Mouse (Mus musculus) MEL (cell line): ENCODE measurements around the gene 1700016K19Rik. TPM values are rescaled to one million over a fixed set of nuclear protein-coding genes. Genes with fewer than 3 reads are reported as not detected.

Experiments
- DNase-seq: peaks from one replicate; pipeline ENCODE4 v3.0.0; 2011; ENCODE audit warnings: low read depth, low spot score
- H3K27ac ChIP-seq: 2 replicates; pipeline ENCODE4 v1.5.1; 2012; ENCODE audit warnings: low read depth, mild to moderate bottlenecking, control low read depth, low read length, moderate library complexity; ENCODE audit not compliant: control insufficient read depth
- H3K27me3 ChIP-seq, 2 experiments: fragments of 150-350 bp in 1 of 2; sonication (generic) in 1 of 2; 2 replicates each; pipeline ENCODE4 v1.6.1; 2012; ENCODE audit warnings: low read length in 2 of 2, mild to moderate bottlenecking in 2 of 2, improper control_type of control experiment in 1 of 2, moderate library complexity in 1 of 2; ENCODE audit not compliant: insufficient read depth in 2 of 2, control insufficient read depth in 1 of 2
- H3K36me3 ChIP-seq, 2 experiments: 2 replicates each; pipeline ENCODE4 v1.6.1; 2012 to 2014; ENCODE audit warnings: low read length in 2 of 2, improper control_type of control experiment in 1 of 2, inconsistent platforms in 1 of 2, mild to moderate bottlenecking in 1 of 2; ENCODE audit not compliant: insufficient read depth in 2 of 2, control insufficient read depth in 1 of 2
- H3K4me1 ChIP-seq, 2 experiments: fragments of 150-350 bp in 1 of 2; sonication (generic) in 1 of 2; 2 replicates each; pipeline ENCODE4 v1.6.1; 2012; ENCODE audit warnings: low read length in 2 of 2, improper control_type of control experiment in 1 of 2, mild to moderate bottlenecking in 1 of 2; ENCODE audit not compliant: insufficient read depth in 2 of 2, control insufficient read depth in 1 of 2
- H3K4me3 ChIP-seq, 2 experiments: fragments of 150-350 bp in 1 of 2; sonication (generic) in 1 of 2; 2 replicates each; pipeline ENCODE4 v1.5.1; 2012; ENCODE audit warnings: low read depth in 2 of 2, low read length in 2 of 2, mild to moderate bottlenecking in 2 of 2, moderate library complexity in 2 of 2, control low read depth in 1 of 2, improper control_type of control experiment in 1 of 2; ENCODE audit not compliant: control insufficient read depth in 1 of 2, insufficient read depth in 1 of 2
- H3K79me2 ChIP-seq: 2 replicates; pipeline ENCODE4 v1.6.1; 2012; ENCODE audit warnings: mild to moderate bottlenecking, low read length, moderate library complexity; ENCODE audit not compliant: control insufficient read depth, poor library complexity, insufficient read depth
- H3K9ac ChIP-seq: 2 replicates; pipeline ENCODE4 v1.6.1; 2012; ENCODE audit warnings: low read depth, mild to moderate bottlenecking, control low read depth, low read length, moderate library complexity; ENCODE audit not compliant: control insufficient read depth, poor library complexity, severe bottlenecking
- H3K9me3 ChIP-seq: fragments of 150-350 bp; sonication (generic); replicated peaks from 2 replicates; pipeline ENCODE4 v1.6.1; 2012; ENCODE audit warnings: mild to moderate bottlenecking, low read length, improper control_type of control experiment, moderate library complexity; ENCODE audit not compliant: insufficient read depth
- CHD1 ChIP-seq: IDR thresholded peaks from 2 replicates; pipeline ENCODE4 v1.6.1; 2012; ENCODE audit warnings: low read depth, mild to moderate bottlenecking, inconsistent platforms, low read length, improper control_type of control experiment
- CTCF ChIP-seq, 3 experiments: IDR thresholded peaks in 2 of 3; conservative IDR thresholded peaks in 1 of 3; 2 replicates each; pipeline ENCODE4 v1.5.1; 2011 to 2012; ENCODE audit warnings: low read length in 3 of 3, low read depth in 2 of 3, mild to moderate bottlenecking in 2 of 3, improper control_type of control experiment in 1 of 3, inconsistent platforms in 1 of 3, mixed read lengths in 1 of 3, moderate library complexity in 1 of 3; ENCODE audit not compliant: control insufficient read depth in 1 of 3, insufficient read depth in 1 of 3, poor library complexity in 1 of 3, severe bottlenecking in 1 of 3
- ETS1 ChIP-seq: IDR thresholded peaks from 2 replicates; pipeline ENCODE4 v1.6.1; 2012; ENCODE audit warnings: low read depth, mild to moderate bottlenecking, inconsistent platforms, low read length, improper control_type of control experiment, moderate library complexity
- GABPA ChIP-seq: IDR thresholded peaks from 2 replicates; pipeline ENCODE4 v1.6.1; 2012; ENCODE audit warnings: low read depth, mild to moderate bottlenecking, inconsistent platforms, low read length, improper control_type of control experiment, moderate library complexity
- GATA1 ChIP-seq: IDR thresholded peaks from 2 replicates; pipeline ENCODE4 v1.6.1; 2011; ENCODE audit warnings: low read depth, low read length, improper control_type of control experiment
- JUND ChIP-seq: IDR thresholded peaks from 2 replicates; pipeline ENCODE4 v1.6.1; 2011; ENCODE audit warnings: low read depth, mild to moderate bottlenecking, improper control_type of control experiment, low read length
- MAX ChIP-seq: IDR thresholded peaks from 2 replicates; pipeline ENCODE4 v1.6.1; 2011; ENCODE audit warnings: low read length, improper control_type of control experiment
- MAZ ChIP-seq: IDR thresholded peaks from 2 replicates; pipeline ENCODE4 v1.6.1; 2012; ENCODE audit warnings: low read depth, mild to moderate bottlenecking, inconsistent platforms, low read length, improper control_type of control experiment
- MEF2A ChIP-seq: IDR thresholded peaks from 2 replicates; pipeline ENCODE4 v1.6.1; 2014; ENCODE audit warnings: low read depth, mild to moderate bottlenecking, inconsistent platforms, low read length, improper control_type of control experiment; ENCODE audit not compliant: poor library complexity, insufficient replicate concordance, severe bottlenecking; ENCODE audit errors: extremely low read depth
- MXI1 ChIP-seq: IDR thresholded peaks from 2 replicates; pipeline ENCODE4 v1.6.1; 2011; ENCODE audit warnings: mild to moderate bottlenecking, low read depth, low read length, improper control_type of control experiment
- MYB ChIP-seq: IDR thresholded peaks from 2 replicates; pipeline ENCODE4 v1.6.1; 2011; ENCODE audit warnings: mild to moderate bottlenecking, low read depth, low read length, improper control_type of control experiment
- MYC ChIP-seq: IDR thresholded peaks from 2 replicates; pipeline ENCODE4 v1.6.1; 2011; ENCODE audit warnings: low read depth, mild to moderate bottlenecking, low read length, improper control_type of control experiment, moderate library complexity
- NELFE ChIP-seq: IDR thresholded peaks from 2 replicates; pipeline ENCODE4 v1.6.1; 2011; ENCODE audit warnings: low read depth, low read length, improper control_type of control experiment
- NRF1 ChIP-seq: IDR thresholded peaks from 2 replicates; pipeline ENCODE4 v1.6.1; 2014; ENCODE audit warnings: low read depth, mild to moderate bottlenecking, inconsistent platforms, low read length, improper control_type of control experiment, moderate library complexity; ENCODE audit not compliant: poor library complexity, insufficient read depth, severe bottlenecking
- POLR2A ChIP-seq, 2 experiments: IDR thresholded peaks; 2 replicates each; pipeline ENCODE4 v1.6.1; 2011 to 2012; ENCODE audit warnings: low read length in 2 of 2, mild to moderate bottlenecking in 2 of 2, control low read depth in 1 of 2, improper control_type of control experiment in 1 of 2, low read depth in 1 of 2, moderate library complexity in 1 of 2; ENCODE audit not compliant: control insufficient read depth in 1 of 2, insufficient read depth in 1 of 2, poor library complexity in 1 of 2
- POLR2AphosphoS5 ChIP-seq: IDR thresholded peaks from 2 replicates; pipeline ENCODE4 v1.6.1; 2012; ENCODE audit warnings: low read depth, borderline replicate concordance, mild to moderate bottlenecking, inconsistent platforms, low read length, moderate library complexity, mixed read lengths
- RAD21 ChIP-seq: IDR thresholded peaks from 2 replicates; pipeline ENCODE4 v1.6.1; 2011; ENCODE audit warnings: mild to moderate bottlenecking, low read depth, low read length, improper control_type of control experiment
- RCOR1 ChIP-seq: IDR thresholded peaks from 2 replicates; pipeline ENCODE4 v1.6.1; 2012; ENCODE audit warnings: low read depth, mild to moderate bottlenecking, inconsistent platforms, low read length, improper control_type of control experiment
- SIN3A ChIP-seq: IDR thresholded peaks from 2 replicates; pipeline ENCODE4 v1.6.1; 2012; ENCODE audit warnings: low read length, improper control_type of control experiment, inconsistent platforms
- SMC3 ChIP-seq: IDR thresholded peaks from 2 replicates; pipeline ENCODE4 v1.6.1; 2011; ENCODE audit warnings: low read depth, low read length, improper control_type of control experiment
- TAL1 ChIP-seq: IDR thresholded peaks from 2 replicates; pipeline ENCODE4 v1.6.1; 2012; ENCODE audit warnings: mild to moderate bottlenecking, inconsistent platforms, low read length, moderate library complexity, mixed read lengths
- TCF12 ChIP-seq: IDR thresholded peaks from 2 replicates; pipeline ENCODE4 v1.6.1; 2014; ENCODE audit warnings: low read depth, mild to moderate bottlenecking, inconsistent platforms, low read length, improper control_type of control experiment, moderate library complexity
- UBTF ChIP-seq: IDR thresholded peaks from 2 replicates; pipeline ENCODE4 v1.6.1; 2012; ENCODE audit warnings: low read depth, mild to moderate bottlenecking, inconsistent platforms, low read length, improper control_type of control experiment, moderate library complexity, borderline replicate concordance; ENCODE audit not compliant: insufficient read depth
- USF1 ChIP-seq: IDR thresholded peaks from 2 replicates; pipeline ENCODE4 v1.6.1; 2014; ENCODE audit warnings: low read depth, mild to moderate bottlenecking, inconsistent platforms, low read length, improper control_type of control experiment, moderate library complexity
- USF2 ChIP-seq, 2 experiments: IDR thresholded peaks; 2 replicates each; pipeline ENCODE4 v1.6.1; 2011 to 2012; ENCODE audit warnings: improper control_type of control experiment in 2 of 2, low read length in 2 of 2, borderline replicate concordance in 1 of 2, inconsistent platforms in 1 of 2, low read depth in 1 of 2, mild to moderate bottlenecking in 1 of 2; ENCODE audit not compliant: insufficient read depth in 1 of 2
- ZC3H11A ChIP-seq: IDR thresholded peaks from 2 replicates; pipeline ENCODE4 v1.6.1; 2012; ENCODE audit warnings: low read depth, mild to moderate bottlenecking, inconsistent platforms, low read length, improper control_type of control experiment
- ZKSCAN1 ChIP-seq: IDR thresholded peaks from 2 replicates; pipeline ENCODE4 v1.6.1; 2012; ENCODE audit warnings: low read depth, mild to moderate bottlenecking, inconsistent platforms, low read length, improper control_type of control experiment, moderate library complexity
- ZMIZ1 ChIP-seq: IDR thresholded peaks from 2 replicates; pipeline ENCODE4 v1.6.1; 2012; ENCODE audit warnings: low read depth, mild to moderate bottlenecking, inconsistent platforms, low read length, improper control_type of control experiment, moderate library complexity
- ZNF384 ChIP-seq: IDR thresholded peaks from 2 replicates; pipeline ENCODE4 v1.6.1; 2012; ENCODE audit warnings: low read depth, mild to moderate bottlenecking, inconsistent platforms, low read length, improper control_type of control experiment
- polyA plus RNA-seq, 2 experiments: library from polyadenylated mRNA; stranded (reverse) in 1 of 2; unstranded in 1 of 2; fragments of >175 nt in 1 of 2; fragments of >200 nt in 1 of 2; gene quantifications; 2 replicates each; pipeline versions ENCODE4 v1.2.1 to v1.2.4; 2012; ENCODE audit warnings: low replicate concordance in 2 of 2, low read depth in 1 of 2; ENCODE audit not compliant: insufficient read length in 2 of 2, insufficient read depth in 1 of 2, missing spikeins in 1 of 2
- total RNA-seq: library from RNA; depleted of rRNA; stranded (reverse); fragments of 300-350 nt; gene quantifications from 2 replicates; pipeline ENCODE4 v1.2.3, GENCODE M21; 2012

The 1700016K19Rik gene
- total and polyA plus RNA-seq, 3 experiments, result 0.25 TPM; not detected in 2

GRCm38 (mm10) chr11:75980413-75980812 lies 19.3 kb upstream of the 1700016K19Rik start:
- peaks cover 0 to 2% of the 10 kb centered on the region in 2 experiments; a peak in 1 of 4 replicates for H3K27me3 ChIP-seq
- no peak overlapping the region for H3K4me3 ChIP-seq
- no peaks in the 10 kb centered on the region for H3K9me3 ChIP-seq
- no peak for DNase-seq
- TF ChIP-seq SIN3A, result no peak
- no peak for TF ChIP-seq POLR2AphosphoS5
- TF ChIP-seq NELFE, result no peak
- no peak for TF ChIP-seq RAD21
- TF ChIP-seq ZMIZ1, result no peak
- TF ChIP-seq NRF1, result no peak
- no peak for TF ChIP-seq CTCF (IDR thresholded peaks at IDR 0.05 in 2 of 3, conservative IDR thresholded peaks at IDR 0.05 in 1 of 3; ENCODE audit: control insufficient read depth in 1 of 3, insufficient read depth in 1 of 3, low read depth in 2 of 3, low read length in 3 of 3, poor library complexity in 1 of 3, severe bottlenecking in 1 of 3)
- TF ChIP-seq ETS1, result no peak
- TF ChIP-seq JUND, result no peak
- no peak for TF ChIP-seq RCOR1
- TF ChIP-seq MAX, result no peak
- no peak for TF ChIP-seq CHD1
- no peak for TF ChIP-seq USF2 (IDR thresholded peaks at IDR 0.05; ENCODE audit: borderline replicate concordance in 1 of 2, insufficient read depth in 1 of 2, low read depth in 1 of 2, low read length in 2 of 2)
- peaks cover 0 to 4% of the 10 kb centered on the region in 2 experiments; a peak in 2 of 4 replicates for H3K36me3 ChIP-seq
- H3K4me1 ChIP-seq, result peaks cover 2 to 13% of the 10 kb centered on the region in 2 experiments; a peak in 3 of 4 replicates
- H3K27ac ChIP-seq, result no peak overlapping the region
- no peaks in the 10 kb centered on the region for H3K79me2 ChIP-seq
- H3K9ac ChIP-seq, result no peak overlapping the region

GRCm38 (mm10) chr11:75983194-75983593 lies 16.5 kb upstream of the 1700016K19Rik start:
- DNase-seq, result peak; percentile 77
- Histone ChIP-seq H3K79me2 (no peaks in the 10 kb centered on the region), H3K4me3 (no peak overlapping the region), H3K4me1 (no peaks in the 10 kb centered on the region), H3K27me3 (peaks cover 3 to 12% of the 10 kb centered on the region in 2 experiments), H3K36me3 (no peaks in the 10 kb centered on the region), H3K9me3 (no peaks in the 10 kb centered on the region), H3K27ac (no peak overlapping the region), H3K9ac (no peak overlapping the region)
- TF ChIP-seq GABPA (no peak), RCOR1 (no peak), RAD21 (peak; percentile 72), TCF12 (no peak), POLR2A (IDR thresholded peaks at IDR 0.05; ENCODE audit: control insufficient read depth in 1 of 2, insufficient read depth in 1 of 2, low read depth in 1 of 2, low read length in 2 of 2, poor library complexity in 1 of 2) (no peak), ZC3H11A (peak; percentile 70), USF1 (peak; percentile 91), POLR2AphosphoS5 (no peak), SIN3A (0 out of 2 replicates have a peak, but pooled peaks have one; percentile 14), TAL1 (no peak), MYB (no peak), UBTF (no peak), ZKSCAN1 (no peak), SMC3 (peak; percentile 82), MXI1 (no peak), MYC (peak; percentile 94), GATA1 (no peak), NELFE (no peak), MAX (no peak), USF2 (IDR thresholded peaks at IDR 0.05; ENCODE audit: borderline replicate concordance in 1 of 2, insufficient read depth in 1 of 2, low read depth in 1 of 2, low read length in 2 of 2) (0 out of 4 replicates have a peak, but pooled peaks of 1 of the 2 experiments have one; percentile 49), MEF2A (no peak), JUND (no peak), ZNF384 (no peak), CTCF (IDR thresholded peaks at IDR 0.05 in 2 of 3, conservative IDR thresholded peaks at IDR 0.05 in 1 of 3; ENCODE audit: control insufficient read depth in 1 of 3, insufficient read depth in 1 of 3, low read depth in 2 of 3, low read length in 3 of 3, poor library complexity in 1 of 3, severe bottlenecking in 1 of 3) (peak; percentile 44 to 79 (median 50)), MAZ (no peak)
